Mouse (Mus musculus): ENCODE data around the gene Ak1. TPM values are rescaled to one million over a fixed set of nuclear protein-coding genes. Genes with fewer than 3 reads are reported as not detected.

Ak1 gene
- polyA plus RNA-seq, 1 experiment, result 9.1 TPM

GRCm38 (mm10) chr2:32591249-32591648, 30.3 kb upstream of the Ak1 start:
- no peaks in the 10 kb centered on the region; the same call in 1 of the 2 replicates for H3K4me1 ChIP-seq (ENCODE audit: control insufficient read depth, insufficient read depth, low read length)
- WGBS, result 60% methylated on average over 6 of the region's 6 CpGs
- TF ChIP-seq CTCF (IDR thresholded peaks at IDR 0.05; ENCODE audit: control insufficient read depth, insufficient read depth, low read length), result no peak
- no peak for TF ChIP-seq POLR2A (IDR thresholded peaks at IDR 0.05; ENCODE audit: borderline replicate concordance, control insufficient read depth, low read depth, low read length)
- H3K27ac ChIP-seq (ENCODE audit: control insufficient read depth, insufficient read depth, low read depth, low read length, poor library complexity), result no peak overlapping the region
- H3K4me3 ChIP-seq (replicated peaks; ENCODE audit: control insufficient read depth, low read depth, low read length), result no peak overlapping the region

DNA sequence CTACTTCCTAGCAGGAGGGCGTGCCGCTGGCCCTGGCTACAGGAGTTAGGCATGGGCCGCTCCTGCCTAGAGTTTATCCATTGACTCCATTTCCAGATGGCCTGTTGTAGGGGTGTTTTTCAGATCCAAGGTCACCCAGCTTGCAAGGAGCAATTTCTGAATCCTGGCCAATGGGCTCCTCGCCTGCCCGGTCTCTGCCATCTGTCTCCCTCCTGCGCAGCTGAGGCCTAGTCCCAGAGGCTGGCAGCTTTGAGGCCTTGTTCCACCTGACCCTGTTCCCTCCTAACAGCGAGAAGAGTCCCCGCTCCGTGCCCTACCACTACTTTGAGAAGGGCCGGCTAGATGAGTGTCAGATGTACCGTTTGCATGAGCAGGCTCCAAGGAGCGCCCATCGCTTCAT, 24.8 kb upstream of the Ak1 start:
- Histone ChIP-seq H3K4me1 (ENCODE audit: control insufficient read depth, insufficient read depth, low read length) (peaks cover 1% of the 10 kb centered on the region; the same call in 1 of the 2 replicates), H3K27ac (ENCODE audit: control insufficient read depth, insufficient read depth, low read depth, low read length, poor library complexity) (no peak overlapping the region), H3K4me3 (replicated peaks; ENCODE audit: control insufficient read depth, low read depth, low read length) (no peak overlapping the region)
- 88% methylated on average over 13 of the region's 13 CpGs for WGBS
- TF ChIP-seq POLR2A (IDR thresholded peaks at IDR 0.05; ENCODE audit: borderline replicate concordance, control insufficient read depth, low read depth, low read length) (no peak), CTCF (IDR thresholded peaks at IDR 0.05; ENCODE audit: control insufficient read depth, insufficient read depth, low read length) (no peak)

DNA sequence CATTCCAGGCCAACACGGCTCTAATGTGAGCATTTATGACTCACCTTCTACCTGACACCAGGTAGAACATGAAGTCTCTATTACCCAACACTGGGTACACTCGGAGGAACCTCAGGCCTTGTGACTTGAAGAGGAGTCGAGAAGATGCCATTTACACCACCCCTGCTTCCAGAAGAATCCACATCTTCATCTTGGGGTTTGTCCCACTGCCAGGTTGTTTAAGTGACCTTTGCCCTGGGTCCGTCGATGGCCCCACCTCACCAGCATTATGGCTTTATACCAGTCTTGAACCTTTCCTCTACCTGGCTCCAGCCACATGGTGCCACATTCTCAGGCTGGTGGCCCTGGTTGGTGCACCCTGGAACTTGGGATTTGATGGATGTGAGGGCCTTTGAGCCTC, 24.3 kb upstream of the Ak1 start:
- TF ChIP-seq POLR2A (IDR thresholded peaks at IDR 0.05; ENCODE audit: borderline replicate concordance, control insufficient read depth, low read depth, low read length) (no peak), CTCF (IDR thresholded peaks at IDR 0.05; ENCODE audit: control insufficient read depth, insufficient read depth, low read length) (no peak)
- WGBS, result 83% methylated on average over 5 of the region's 5 CpGs
- H3K27ac ChIP-seq (ENCODE audit: control insufficient read depth, insufficient read depth, low read depth, low read length, poor library complexity), result no peak overlapping the region
- H3K4me3 ChIP-seq (replicated peaks; ENCODE audit: control insufficient read depth, low read depth, low read length), result no peak overlapping the region
- H3K4me1 ChIP-seq (ENCODE audit: control insufficient read depth, insufficient read depth, low read length), result peaks cover 1% of the 10 kb centered on the region; the same call in 1 of the 2 replicates

DNA sequence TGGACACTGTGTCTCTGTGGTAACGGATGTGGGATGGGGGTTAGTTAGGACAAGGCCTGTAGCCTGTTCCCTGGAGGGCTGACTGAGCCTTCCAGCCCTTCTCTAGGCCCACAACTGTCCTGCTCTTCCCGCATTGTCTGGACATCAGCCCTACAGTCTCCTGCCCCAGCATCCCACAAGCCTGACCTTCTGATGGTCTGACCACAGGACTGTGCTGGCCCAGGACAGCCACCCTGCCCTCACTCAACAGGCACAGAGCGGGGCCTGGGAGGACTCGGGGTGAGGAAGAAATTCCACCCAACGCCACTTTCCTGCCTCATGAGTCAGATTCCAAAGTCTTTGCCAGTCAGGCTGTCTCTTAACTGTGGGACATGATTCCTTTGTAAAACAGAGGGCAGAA, 23.9 kb upstream of the Ak1 start:
- no peak for TF ChIP-seq POLR2A (IDR thresholded peaks at IDR 0.05; ENCODE audit: borderline replicate concordance, control insufficient read depth, low read depth, low read length)
- no peak for TF ChIP-seq CTCF (IDR thresholded peaks at IDR 0.05; ENCODE audit: control insufficient read depth, insufficient read depth, low read length)
- H3K27ac ChIP-seq (ENCODE audit: control insufficient read depth, insufficient read depth, low read depth, low read length, poor library complexity), result no peak overlapping the region
- H3K4me3 ChIP-seq (replicated peaks; ENCODE audit: control insufficient read depth, low read depth, low read length), result no peak overlapping the region
- H3K4me1 ChIP-seq (ENCODE audit: control insufficient read depth, insufficient read depth, low read length), result peaks cover 1% of the 10 kb centered on the region; the same call in 1 of the 2 replicates
- 78% methylated on average over 5 of the region's 5 CpGs for WGBS

DNA sequence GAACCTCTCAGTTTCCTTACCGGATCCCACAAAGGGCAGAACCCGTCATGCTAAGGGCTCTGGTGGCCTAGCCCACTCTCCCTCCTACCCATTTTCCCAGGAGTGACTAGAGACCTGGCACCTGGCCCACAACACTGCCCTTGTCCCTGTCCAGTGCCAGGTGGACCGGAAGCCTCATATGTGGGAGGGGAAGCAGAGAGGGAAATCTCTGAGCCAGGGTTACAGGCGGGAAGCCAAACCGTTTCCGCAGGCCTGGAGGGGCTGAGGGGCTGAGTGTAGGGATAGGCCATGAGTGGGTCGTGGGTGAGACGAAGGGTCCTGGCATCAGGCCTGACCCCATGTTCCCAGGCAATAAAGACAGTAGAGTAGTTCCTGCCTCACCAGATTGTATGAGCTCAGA, 23.1 kb upstream of the Ak1 start:
- Histone ChIP-seq H3K4me1 (ENCODE audit: control insufficient read depth, insufficient read depth, low read length) (peaks cover 1% of the 10 kb centered on the region; the same call in 1 of the 2 replicates), H3K27ac (ENCODE audit: control insufficient read depth, insufficient read depth, low read depth, low read length, poor library complexity) (no peak overlapping the region), H3K4me3 (replicated peaks; ENCODE audit: control insufficient read depth, low read depth, low read length) (no peak overlapping the region)
- TF ChIP-seq CTCF (IDR thresholded peaks at IDR 0.05; ENCODE audit: control insufficient read depth, insufficient read depth, low read length) (no peak), POLR2A (IDR thresholded peaks at IDR 0.05; ENCODE audit: borderline replicate concordance, control insufficient read depth, low read depth, low read length) (no peak)
- WGBS, result 84% methylated on average over 8 of the region's 8 CpGs

DNA sequence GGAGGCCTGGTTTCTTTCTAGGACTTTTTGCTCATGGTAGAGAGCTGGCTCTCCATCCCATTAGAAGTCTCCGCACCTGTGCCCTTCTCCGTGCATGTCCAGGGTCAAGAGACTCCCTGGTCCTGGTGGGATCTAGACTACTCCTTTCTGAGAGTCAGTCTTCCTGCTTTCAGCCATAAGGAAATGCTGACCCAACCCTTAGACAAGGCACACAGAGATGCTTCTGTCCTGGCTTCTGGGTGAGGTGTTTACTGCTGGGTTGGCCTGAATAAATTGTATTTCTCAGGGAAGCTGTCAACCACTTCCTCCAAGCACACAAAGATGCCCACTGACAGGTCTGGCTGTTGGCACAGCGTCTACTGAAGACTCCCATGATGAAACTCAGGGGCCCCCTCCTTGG, 22.1 kb upstream of the Ak1 start, which contains the start of gene St6galnac6:
Gene St6galnac6 (plus strand): TSS at position 301 of the 400 bp plus-strand sequence.
- TF ChIP-seq CTCF (IDR thresholded peaks at IDR 0.05; ENCODE audit: control insufficient read depth, insufficient read depth, low read length), result no peak
- TF ChIP-seq POLR2A (IDR thresholded peaks at IDR 0.05; ENCODE audit: borderline replicate concordance, control insufficient read depth, low read depth, low read length), result no peak
- Histone ChIP-seq H3K4me3 (replicated peaks; ENCODE audit: control insufficient read depth, low read depth, low read length) (no peak within 1 kb of the TSS), H3K27ac (ENCODE audit: control insufficient read depth, insufficient read depth, low read depth, low read length, poor library complexity) (no peak within 1 kb of the TSS), H3K4me1 (ENCODE audit: control insufficient read depth, insufficient read depth, low read length) (peaks cover 1% of the 10 kb centered on the region; the same call in 1 of the 2 replicates)
- 80% methylated on average over 3 of the region's 3 CpGs for WGBS

GRCm38 (mm10) chr2:32601417-32602065, 20.0 kb upstream of the Ak1 start:
- no peak for TF ChIP-seq POLR2A (IDR thresholded peaks at IDR 0.05; ENCODE audit: borderline replicate concordance, control insufficient read depth, low read depth, low read length)
- peak; percentile 76 for TF ChIP-seq CTCF (IDR thresholded peaks at IDR 0.05; ENCODE audit: control insufficient read depth, insufficient read depth, low read length)

GRCm38 (mm10) chr2:32602600-32603054, 18.9 kb upstream of the Ak1 start:
- H3K4me3 ChIP-seq (replicated peaks; ENCODE audit: control insufficient read depth, low read depth, low read length), result peak overlapping the region; percentile 54
- WGBS, result under 1% methylated on average over 11 of the region's 11 CpGs
- no peak overlapping the region for H3K27ac ChIP-seq (ENCODE audit: control insufficient read depth, insufficient read depth, low read depth, low read length, poor library complexity)
- peaks cover 1% of the 10 kb centered on the region; the same call in 1 of the 2 replicates for H3K4me1 ChIP-seq (ENCODE audit: control insufficient read depth, insufficient read depth, low read length)
- TF ChIP-seq POLR2A (IDR thresholded peaks at IDR 0.05; ENCODE audit: borderline replicate concordance, control insufficient read depth, low read depth, low read length) (no peak), CTCF (IDR thresholded peaks at IDR 0.05; ENCODE audit: control insufficient read depth, insufficient read depth, low read length) (peak; percentile 93)

More at GRCm38 (mm10) chr2:32601417-32602065, 20.0 kb upstream of the Ak1 start:
- Histone ChIP-seq H3K4me1 (ENCODE audit: control insufficient read depth, insufficient read depth, low read length) (peaks cover 1% of the 10 kb centered on the region; the same call in 1 of the 2 replicates), H3K27ac (ENCODE audit: control insufficient read depth, insufficient read depth, low read depth, low read length, poor library complexity) (no peak overlapping the region), H3K4me3 (replicated peaks; ENCODE audit: control insufficient read depth, low read depth, low read length) (no peak overlapping the region)
- WGBS, result 39% methylated on average over 8 of the region's 8 CpGs
